Mouse (Mus musculus) lung, postnatal 0 days (tissue): ENCODE results near the gene Rab17.

Experiments
- CTCF ChIP-seq: IDR thresholded peaks from 2 replicates; pipeline ENCODE4 v1.5.1; 2016; ENCODE audit warnings: antibody characterized with exemption, mild to moderate bottlenecking
- EP300 ChIP-seq: IDR thresholded peaks from 2 replicates; pipeline ENCODE4 v1.6.1; 2016; ENCODE audit warnings: antibody characterized with exemption, mild to moderate bottlenecking, control low read depth

DNA sequence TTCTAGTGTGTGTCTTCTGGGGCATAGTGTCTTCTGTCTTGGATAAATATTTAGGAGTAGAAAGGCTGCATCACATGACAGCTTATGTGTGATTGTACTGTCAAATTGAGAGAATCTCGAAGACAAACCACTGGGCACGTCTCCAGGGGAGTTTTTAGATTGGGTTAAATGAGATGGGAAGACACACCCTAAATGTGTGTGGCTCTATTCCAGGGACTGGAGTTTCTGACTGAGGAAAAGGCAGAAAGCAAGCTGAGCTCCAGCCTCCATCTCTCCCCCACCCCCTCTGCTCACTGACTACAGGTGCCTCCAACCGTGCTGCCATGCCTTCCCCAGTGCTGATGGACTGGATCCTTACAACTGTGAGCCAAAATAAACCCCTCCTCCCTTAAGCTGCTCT is 11.9 kb upstream of the Rab17 start:
- no peak for TF ChIP-seq CTCF
- no peak for TF ChIP-seq EP300
